Mouse (Mus musculus) gastrocnemius, postnatal 10 days (tissue): ENCODE measurements around the gene Sec14l4. TPM values are rescaled to one million over a fixed set of nuclear protein-coding genes. Genes with fewer than 3 reads are reported as not detected.

Source experiments
- DNase-seq: peaks from one replicate; pipeline ENCODE4 v3.0.0; 2021; ENCODE audit warnings: mixed read lengths
- total RNA-seq, 2 experiments: library from RNA; stranded (reverse); gene quantifications; 2 replicates each; pipeline ENCODE4 v1.2.3; 2021

The Sec14l4 gene
- total RNA-seq, 2 experiments from 2014 or later: 0.11 TPM; not detected in 1

DNA sequence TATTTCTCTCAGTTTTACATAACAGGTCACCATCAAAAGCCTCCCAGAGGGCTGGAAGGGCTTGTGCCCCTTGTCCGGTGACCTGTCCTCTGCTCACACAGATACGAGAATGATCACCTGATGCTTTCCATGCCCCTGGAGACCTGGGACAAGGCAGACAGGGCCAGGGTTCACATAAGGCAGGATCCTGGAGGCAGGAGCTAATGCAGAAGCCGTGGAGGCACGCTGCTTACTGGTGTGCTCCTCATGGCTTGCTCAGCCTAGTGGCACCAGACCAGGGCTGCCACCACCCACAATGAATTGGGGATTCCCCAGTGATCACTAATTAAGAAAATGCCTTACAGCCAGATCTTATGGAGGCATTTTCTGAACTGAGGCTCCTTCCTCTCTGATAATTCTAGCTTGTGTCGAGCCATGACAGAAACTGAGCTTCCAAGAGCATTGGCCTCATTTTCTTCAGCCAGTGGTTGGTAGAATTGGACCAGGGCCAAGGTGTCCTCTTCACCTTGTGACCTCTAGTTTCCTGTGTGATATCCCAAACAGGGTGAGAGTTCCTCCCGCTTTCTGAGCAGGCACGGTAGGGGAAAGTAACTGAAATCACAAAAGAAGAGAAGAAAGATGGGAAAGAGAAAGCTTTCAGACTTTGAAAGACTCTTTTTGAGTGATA, 47.1 kb downstream of the Sec14l4 start:
- no peak for DNase-seq

GRCm38 (mm10) chr11:4080219-4080618, 49.0 kb downstream of the Sec14l4 start:
- peak; percentile 58 for DNase-seq

GRCm38 (mm10) chr11:4083316-4084078, 52.2 kb downstream of the Sec14l4 start:
- peak; percentile 45 for DNase-seq

- no peak for DNase-seq
These were observed 55.0 kb downstream of the Sec14l4 start for GRCm38 (mm10) chr11:4086246-4086645.

- DNase-seq: no peak
These were observed 56.0 kb downstream of the Sec14l4 start for GRCm38 (mm10) chr11:4087267-4087666.

GRCm38 (mm10) chr11:4093459-4094377, 62.5 kb downstream of the Sec14l4 start:
- DNase-seq: no peak

GRCm38 (mm10) chr11:4094378-4095170, 63.3 kb downstream of the Sec14l4 start:
- peak; percentile 61 for DNase-seq

DNA sequence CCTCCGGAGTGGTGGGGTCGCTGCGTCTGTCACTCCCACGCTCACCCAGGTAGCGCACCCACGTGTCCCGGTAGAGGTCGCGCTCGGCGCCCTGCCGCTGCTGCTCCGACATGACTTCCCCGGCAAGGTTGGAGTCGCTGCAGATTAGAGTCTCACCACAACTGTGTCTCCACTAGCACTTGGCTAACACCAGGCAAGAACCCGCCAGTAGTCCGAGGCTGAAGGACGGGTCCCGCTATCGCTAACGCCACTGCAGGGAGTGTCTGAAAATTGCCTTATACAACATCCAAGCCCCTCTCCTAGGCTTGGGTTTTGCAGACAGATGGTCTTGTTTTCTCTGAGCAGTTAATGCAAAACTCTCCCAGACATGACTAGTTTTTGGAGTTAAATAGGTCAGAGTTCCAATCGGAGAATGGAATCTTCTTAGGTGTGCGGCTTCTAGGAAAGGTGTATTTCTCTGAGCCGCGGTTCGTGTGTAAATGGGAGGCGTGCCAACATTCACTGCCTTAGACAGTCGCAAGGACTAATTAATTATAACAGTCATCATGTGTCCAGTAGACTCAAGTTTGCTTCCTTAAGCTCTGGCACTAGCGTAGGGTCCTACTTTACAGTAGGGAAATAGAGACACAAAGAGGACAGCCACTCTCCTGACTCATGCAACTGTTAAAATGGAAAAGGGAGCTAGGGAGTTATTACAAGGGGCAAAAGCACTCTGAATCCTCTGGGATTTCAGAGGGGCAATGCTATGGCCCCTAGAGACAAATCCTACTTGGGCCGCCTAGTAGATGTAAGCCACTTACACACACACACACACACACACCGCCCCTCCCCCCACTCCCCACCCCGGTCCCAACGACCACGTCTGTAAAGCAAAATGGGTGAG, 64.2 kb downstream of the Sec14l4 start, which contains the start of gene Mtfp1:
TSS of gene Mtfp1 (minus strand) at position 275 of the 883 bp plus-strand sequence.
- peak; percentile 53 for DNase-seq

DNA sequence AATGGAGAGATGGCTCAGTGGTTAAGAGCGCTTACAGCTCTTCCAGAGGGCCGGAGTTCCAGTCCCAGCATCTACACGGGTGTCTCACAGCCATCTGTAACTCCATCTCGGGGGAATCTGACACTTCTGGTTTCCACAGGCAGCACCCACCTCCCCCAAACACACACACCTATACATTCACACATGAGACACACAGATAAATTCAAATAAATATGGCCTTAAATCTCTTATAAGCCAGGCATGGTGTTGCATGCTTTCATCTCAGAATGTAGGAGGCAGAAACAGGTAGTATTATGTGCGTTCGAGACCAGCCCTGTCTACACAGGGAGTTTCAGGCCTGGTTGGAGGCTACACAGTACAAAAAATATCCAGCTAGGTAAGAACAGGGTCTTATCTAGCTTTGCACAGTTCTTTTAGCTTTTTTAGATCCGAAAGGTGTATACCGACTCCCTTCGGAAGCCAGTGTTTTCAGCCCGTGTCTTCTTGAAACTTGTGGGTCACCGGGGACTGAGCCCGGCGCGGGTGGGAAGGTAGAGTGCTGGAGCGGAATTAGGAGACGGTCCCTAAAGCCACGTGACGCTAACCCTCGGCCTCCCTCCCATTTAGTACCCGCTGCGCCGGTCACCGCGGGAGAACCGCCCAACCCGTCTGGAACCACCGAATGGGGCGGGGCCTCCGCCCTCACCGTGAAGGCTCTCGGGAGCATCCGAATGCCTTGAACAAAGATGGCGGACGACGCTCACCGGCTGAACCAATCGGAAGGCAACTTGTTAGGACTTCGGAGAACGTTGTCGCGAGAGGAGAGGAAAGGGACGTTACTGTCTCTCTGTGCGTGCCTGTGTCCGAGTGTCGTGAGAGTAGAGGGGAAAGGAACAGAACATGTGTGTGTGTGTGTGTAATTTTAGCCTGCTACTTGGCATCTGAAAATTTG, 65.1 kb downstream of the Sec14l4 start:
- peak; percentile 96 for DNase-seq

GRCm38 (mm10) chr11:4097091-4097621, 65.9 kb downstream of the Sec14l4 start:
- DNase-seq: no peak

Other genes with a start within 250 kb of the Sec14l4 start
- under 1 TPM; 0.49 to 0.88 TPM for gene Osbp2, start 167.6 kb upstream of the Sec14l4 start, total RNA-seq
- under 1 TPM in 1 of 2 experiments, not detected in 1; 0.23 TPM for gene 4921536K21Rik, start 136.4 kb upstream of the Sec14l4 start, total RNA-seq
- 1 to 10 TPM; 2.1 to 2.8 TPM for gene Dusp18, start 136.2 kb upstream of the Sec14l4 start, total RNA-seq
- 10 to 100 TPM; 15.8 to 19.4 TPM for gene Slc35e4, start 116.8 kb upstream of the Sec14l4 start, total RNA-seq
- 10 to 100 TPM; 17.4 to 22.2 TPM for gene Tcn2, start 99.3 kb upstream of the Sec14l4 start, total RNA-seq
- 10 to 100 TPM; 42.0 to 44.9 TPM for gene Pes1, start 67.5 kb upstream of the Sec14l4 start, total RNA-seq
- gene 4930556J24Rik, start 54.7 kb upstream of the Sec14l4 start, total RNA-seq: not detected
- 1 to 10 TPM; 2.4 to 4.2 TPM for gene Gal3st1, start 47.8 kb upstream of the Sec14l4 start, total RNA-seq
- gene Sec14l3, start 33.4 kb downstream of the Sec14l4 start, total RNA-seq: not detected
- gene Mtfp1, start 64.0 kb downstream of the Sec14l4 start, total RNA-seq: 10 to 100 TPM; 25.7 to 34.8 TPM
- gene Sec14l2, start 92.0 kb downstream of the Sec14l4 start, total RNA-seq: 1 to 10 TPM; 1.4 to 2.3 TPM
- gene Rnf215, start 103.7 kb downstream of the Sec14l4 start, total RNA-seq: 10 to 100 TPM in 1 of 2 experiments, 1 to 10 TPM in 1; 7.8 to 13.3 TPM
- 1 to 10 TPM; 5.9 to 8.8 TPM for gene Ccdc157, start 128.8 kb downstream of the Sec14l4 start, total RNA-seq
- gene Sf3a1, start 128.9 kb downstream of the Sec14l4 start, total RNA-seq: 10 to 100 TPM; 28.1 to 32.6 TPM
- 1 to 10 TPM; 6.1 to 8.2 TPM for gene Tbc1d10a, start 155.3 kb downstream of the Sec14l4 start, total RNA-seq
- 1 to 10 TPM; 5.9 to 6.9 TPM for gene Castor1, start 186.8 kb downstream of the Sec14l4 start, total RNA-seq
- not detected for gene Osm, start 205.0 kb downstream of the Sec14l4 start, total RNA-seq
- under 1 TPM; 0.47 to 0.77 TPM for gene Lif, start 226.1 kb downstream of the Sec14l4 start, total RNA-seq